Mouse (Mus musculus): ENCODE measurements around the gene Nudcd3.

Nudcd3 gene

GRCm38 (mm10) chr11:6063501-6064214, 136.6 kb downstream of the Nudcd3 start:
- DNase-seq (ENCODE audit: low read depth, low spot score): no peak

- DNase-seq (ENCODE audit: low read depth, low spot score): no peak
These were observed 137.2 kb downstream of the Nudcd3 start for GRCm38 (mm10) chr11:6063065-6063464.

DNA sequence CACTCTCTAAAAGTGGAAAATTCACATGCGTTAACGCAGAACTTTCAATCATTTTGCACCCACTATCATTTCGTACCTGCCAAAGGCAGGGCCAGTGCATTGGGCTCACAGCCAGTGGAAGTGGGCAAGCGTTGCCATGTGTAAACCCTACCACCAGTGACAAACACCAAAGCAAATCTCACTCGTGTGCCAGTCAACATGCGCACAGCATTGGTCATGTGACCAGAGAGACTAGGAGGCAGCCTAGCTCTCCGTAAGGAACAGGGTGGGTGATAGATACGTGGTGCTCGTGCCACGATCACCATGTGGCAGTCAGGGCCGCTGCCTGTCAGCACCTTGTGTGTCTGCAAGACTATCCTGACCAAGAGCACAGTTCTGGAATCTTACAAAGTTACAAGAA, 137.9 kb downstream of the Nudcd3 start:
- DNase-seq (ENCODE audit: low read depth, low spot score): no peak

DNA sequence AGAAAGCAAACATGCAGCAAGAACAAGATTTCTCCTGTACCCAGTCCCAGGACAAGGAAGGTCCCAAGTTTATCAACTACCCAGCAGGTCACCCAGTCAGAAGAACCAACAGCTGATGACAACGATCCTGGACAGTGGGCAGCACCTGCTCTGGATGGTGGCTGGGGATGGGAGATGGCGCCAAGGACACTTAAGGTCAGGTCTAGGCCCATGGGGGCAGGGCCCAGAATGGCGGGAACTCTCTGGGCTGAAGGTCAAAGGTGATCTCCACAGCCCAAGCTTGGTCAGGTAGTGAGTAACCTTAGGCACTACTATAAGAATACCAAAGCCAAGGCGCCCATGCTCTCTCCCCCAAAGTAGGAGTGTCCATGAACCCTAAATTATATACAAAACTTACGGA, 138.3 kb downstream of the Nudcd3 start:
- no peak for DNase-seq (ENCODE audit: low read depth, low spot score)

GRCm38 (mm10) chr11:6059162-6059561, 141.1 kb downstream of the Nudcd3 start:
- no peak for DNase-seq (ENCODE audit: low read depth, low spot score)

Data from ZHBTc4 (cell line).